Mouse (Mus musculus) layer of hippocampus, postnatal 25 days (tissue): ENCODE data around the gene Pik3r5. TPM values are rescaled to one million over a fixed set of nuclear protein-coding genes. Genes with fewer than 3 reads are reported as not detected.

Experiments
- DNase-seq, 2 experiments: peaks; one replicate each; pipeline ENCODE4 v3.0.0; 2022; ENCODE audit warnings: mixed read lengths in 2 of 2, low spot score in 1 of 2; ENCODE audit errors: extremely low spot score in 1 of 2
- total RNA-seq, 2 experiments: library from RNA; stranded (reverse); gene quantifications; 2 replicates each; pipeline ENCODE4 v1.2.3; 2021

Gene Pik3r5
- total RNA-seq, 2 experiments from 2014 or later = 1.7 to 2.1 TPM

DNA sequence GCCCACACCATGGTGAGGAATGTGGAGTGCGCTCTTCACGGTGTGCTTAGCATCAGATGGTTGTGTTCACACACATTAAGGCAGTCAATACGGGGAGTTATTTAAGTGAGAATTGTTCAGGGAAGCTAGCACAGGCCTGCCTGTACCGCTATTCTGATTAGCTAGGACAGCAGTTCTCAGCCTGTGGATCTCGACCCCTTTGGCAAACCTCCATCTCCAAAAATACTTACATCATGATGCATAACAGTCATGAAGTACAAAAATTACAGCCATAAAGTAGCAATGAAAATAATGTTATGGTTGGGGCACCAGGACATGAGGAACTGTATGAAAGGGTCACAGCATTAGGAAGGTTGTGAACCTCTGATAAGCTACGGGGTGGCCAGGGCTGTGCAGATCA lies 45.7 kb downstream of the Pik3r5 start:
- no peak for DNase-seq

GRCm38 (mm10) chr11:68478574-68478981 lies 46.7 kb downstream of the Pik3r5 start:
- no peak for DNase-seq

DNA sequence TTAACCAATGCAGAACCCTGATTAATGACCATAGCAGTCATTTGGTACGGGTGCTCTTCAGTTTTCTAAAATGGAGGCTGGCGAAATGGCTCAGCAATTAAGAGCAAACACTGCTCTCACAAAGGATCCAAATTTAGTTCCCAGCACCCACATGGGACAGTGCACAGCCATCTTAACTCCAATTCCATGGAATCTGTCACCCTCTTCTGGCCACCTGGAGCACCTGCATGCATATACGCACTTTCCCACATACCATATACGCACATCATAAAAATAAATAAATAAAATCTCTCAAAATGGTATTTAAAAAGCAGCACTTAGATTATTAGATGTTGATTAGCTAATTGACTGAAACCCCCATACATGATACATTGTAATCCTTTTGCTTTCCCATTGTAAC lies 48.7 kb downstream of the Pik3r5 start:
- DNase-seq = no peak

DNA sequence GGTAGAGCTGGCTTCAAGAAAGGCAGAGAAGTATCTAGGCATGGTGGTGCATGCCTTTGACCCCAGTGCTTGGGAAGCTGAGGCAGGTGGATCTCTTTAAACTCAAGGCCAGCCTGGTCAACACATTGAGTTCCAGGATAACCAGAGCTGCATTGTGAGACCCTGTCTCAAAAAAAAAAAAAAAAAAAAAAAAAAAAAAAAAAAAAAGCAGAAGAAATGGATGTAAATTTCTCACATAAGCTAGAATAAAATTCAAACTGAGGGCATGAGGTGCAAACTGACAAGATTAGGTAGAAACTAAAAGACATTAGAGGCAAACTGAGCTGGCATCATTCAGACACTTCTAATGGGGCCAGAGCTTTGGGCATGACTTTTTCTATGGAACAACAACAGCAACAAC lies 50.1 kb downstream of the Pik3r5 start:
- DNase-seq = no peak

GRCm38 (mm10) chr11:68483213-68483612 lies 51.3 kb downstream of the Pik3r5 start:
- no peak for DNase-seq

GRCm38 (mm10) chr11:68484431-68484830 lies 52.5 kb downstream of the Pik3r5 start:
- no peak for DNase-seq

GRCm38 (mm10) chr11:68485206-68485942 lies 53.5 kb downstream of the Pik3r5 start:
- no peak for DNase-seq

DNA sequence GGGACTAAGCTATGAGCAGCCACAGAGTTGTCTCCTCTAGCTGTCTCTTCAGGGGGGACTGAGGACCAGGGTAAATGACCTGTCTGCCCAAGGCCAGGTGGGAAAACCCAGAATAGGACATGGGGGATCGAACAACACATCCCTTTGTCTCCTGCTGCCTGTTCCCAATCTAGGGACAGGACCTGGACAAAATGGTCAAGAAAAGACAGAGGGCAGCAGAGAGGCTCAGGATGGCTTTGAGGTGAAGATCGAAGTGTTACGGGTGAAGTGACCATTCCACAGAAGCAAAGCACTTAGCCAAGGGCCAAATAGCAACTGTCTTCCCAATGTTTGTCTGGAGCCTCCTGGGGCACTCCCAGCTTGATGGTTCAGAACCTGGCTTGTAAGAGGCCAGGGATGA lies 54.2 kb downstream of the Pik3r5 start:
- no peak for DNase-seq

- no peak for DNase-seq
Measured at GRCm38 (mm10) chr11:68487720-68488119, 55.8 kb downstream of the Pik3r5 start.

- no peak for DNase-seq
Measured at GRCm38 (mm10) chr11:68488256-68488824, 56.4 kb downstream of the Pik3r5 start.

- DNase-seq = no peak
Measured at GRCm38 (mm10) chr11:68489236-68489635, 57.3 kb downstream of the Pik3r5 start.

DNA sequence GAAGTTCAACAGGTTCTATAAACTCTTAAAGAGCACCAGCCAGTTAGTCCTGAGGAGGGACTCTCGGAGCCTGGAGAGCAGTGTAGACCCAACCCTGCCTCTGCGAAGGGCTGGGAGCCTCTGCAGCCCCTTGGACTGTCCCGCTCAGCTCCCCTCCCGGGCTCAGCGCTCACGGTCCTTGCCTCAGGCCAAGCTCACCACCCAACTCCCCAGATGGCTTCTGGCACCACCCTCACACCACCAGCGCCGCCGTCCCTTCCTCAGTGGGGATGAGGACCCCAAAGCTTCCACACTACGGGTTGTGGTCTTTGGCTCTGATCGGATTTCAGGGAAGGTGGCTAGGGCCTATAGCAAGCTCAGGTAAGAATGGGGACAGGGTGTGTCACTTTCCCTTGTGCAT lies 60.7 kb downstream of the Pik3r5 start:
- no peak for DNase-seq

GRCm38 (mm10) chr11:68493760-68494159 lies 61.8 kb downstream of the Pik3r5 start:
- DNase-seq = no peak

DNA sequence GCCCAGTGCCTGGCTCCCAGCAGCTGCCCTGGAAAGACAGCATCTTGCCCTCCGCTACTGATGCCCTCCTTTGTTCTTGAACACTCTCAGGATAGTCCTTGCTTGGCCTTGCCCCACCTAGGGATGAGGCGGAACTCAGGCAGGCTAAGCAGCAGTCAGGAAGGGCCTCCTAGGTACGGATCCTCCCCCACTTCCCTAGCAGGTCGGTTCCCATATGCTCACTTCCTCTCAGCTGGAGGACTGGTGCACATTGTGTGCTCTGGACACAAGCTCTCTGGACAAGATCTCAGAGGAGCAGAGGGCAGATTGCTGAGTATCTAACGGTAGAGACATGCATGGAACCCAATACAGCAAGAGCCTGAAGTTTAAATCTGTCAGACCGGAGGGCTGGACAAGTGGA lies 65.2 kb downstream of the Pik3r5 start:
- no peak for DNase-seq

GRCm38 (mm10) chr11:68498517-68498916 lies 66.6 kb downstream of the Pik3r5 start:
- no peak for DNase-seq

- DNase-seq = no peak
Measured at GRCm38 (mm10) chr11:68498999-68499699, 67.2 kb downstream of the Pik3r5 start.

GRCm38 (mm10) chr11:68500949-68501350 lies 69.0 kb downstream of the Pik3r5 start:
- no peak for DNase-seq

GRCm38 (mm10) chr11:68502408-68502807 lies 70.5 kb downstream of the Pik3r5 start:
- DNase-seq = no peak

- DNase-seq = no peak
Measured at GRCm38 (mm10) chr11:68502902-68503629, 71.1 kb downstream of the Pik3r5 start, which contains the start of gene Pik3r6. Pik3r6 (plus strand) TSS chr11:68503019.

GRCm38 (mm10) chr11:68504913-68505312 lies 73.0 kb downstream of the Pik3r5 start:
- no peak for DNase-seq

DNA sequence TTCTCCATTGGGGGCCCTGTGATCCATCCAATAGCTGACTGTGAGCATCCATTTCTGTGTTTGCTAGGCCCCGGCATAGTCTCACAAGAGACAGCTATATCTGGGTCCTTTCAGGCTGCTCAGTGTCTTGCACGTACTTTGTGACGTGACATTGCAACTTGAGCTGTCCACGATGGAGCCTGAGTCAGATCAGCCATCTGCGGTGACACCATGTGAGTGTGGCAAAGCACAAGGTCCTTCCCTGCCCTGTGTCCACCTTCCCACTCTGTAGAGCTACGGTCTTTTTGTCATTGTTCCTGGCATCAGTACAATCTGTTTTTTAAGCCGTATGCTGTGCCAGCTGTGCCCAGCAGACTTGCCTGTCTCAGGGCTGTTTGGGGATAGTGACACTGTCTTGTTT lies 75.3 kb downstream of the Pik3r5 start:
- no peak for DNase-seq
